Mouse (Mus musculus) macrophage (primary cell): ENCODE data around the gene Pde4a. TPM values are rescaled to one million over a fixed set of nuclear protein-coding genes. Genes with fewer than 3 reads are reported as not detected.

Source experiments
- H3K27ac ChIP-seq: fragments of 350-480 bp; formaldehyde crosslinking; 2 replicates; pipeline ENCODE4 v1.9.0; 2021
- H3K36me3 ChIP-seq: fragments of 350-480 bp; formaldehyde crosslinking; 2 replicates; pipeline ENCODE4 v1.9.0; 2021; ENCODE audit errors: inconsistent target
- H3K4me3 ChIP-seq: fragments of 350-480 bp; formaldehyde crosslinking; 2 replicates; pipeline ENCODE4 v1.9.0; 2021; ENCODE audit errors: inconsistent target
- H3K79me2 ChIP-seq: fragments of 350-480 bp; formaldehyde crosslinking; 2 replicates; pipeline ENCODE4 v1.9.0; 2021; ENCODE audit errors: inconsistent target
- WGBS: methylation state at CpG from one replicate; pipeline ENCODE4 v1.1.7; 2026; ENCODE audit warnings: inconsistent platforms; ENCODE audit not compliant: missing documents; 5-methylcytosine and 5-hydroxymethylcytosine counted together
- polyA plus RNA-seq: library from polyadenylated mRNA; stranded (reverse); fragments of 250-400 nt; gene quantifications from 3 replicates; pipeline ENCODE4 v1.2.4, GENCODE M21; 2018; ENCODE audit warnings: inconsistent platforms

The Pde4a gene
- polyA plus RNA-seq, 1 experiment from 2014 or later: 7.1 TPM

GRCm38 (mm10) chr9:21163086-21164050, 2.1 kb upstream of the Pde4a start:
- Histone ChIP-seq H3K27ac (no peak overlapping the region), H3K36me3 (no peaks in the 10 kb centered on the region), H3K4me3 (no peak overlapping the region), H3K79me2 (no peaks in the 10 kb centered on the region)
- WGBS: 54% methylated on average over 9 of the region's 11 CpGs

GRCm38 (mm10) chr9:21164072-21164471, 1.4 kb upstream of the Pde4a start:
- WGBS: 4% methylated on average over 26 of the region's 26 CpGs
- Histone ChIP-seq H3K36me3 (no peaks in the 10 kb centered on the region), H3K79me2 (no peaks in the 10 kb centered on the region), H3K4me3 (no peak overlapping the region), H3K27ac (no peak overlapping the region)

GRCm38 (mm10) chr9:21165952-21166451, 488 bp downstream of the Pde4a start:
- Histone ChIP-seq H3K27ac (no peak overlapping the region), H3K4me3 (no peak overlapping the region), H3K79me2 (no peaks in the 10 kb centered on the region), H3K36me3 (no peaks in the 10 kb centered on the region)
- WGBS: 3% methylated on average over 47 of the region's 47 CpGs

- Histone ChIP-seq H3K4me3 (no peak overlapping the region), H3K27ac (0 out of 2 replicates have a peak overlapping the region, but pooled peaks have one; percentile 98), H3K36me3 (no peaks in the 10 kb centered on the region), H3K79me2 (no peaks in the 10 kb centered on the region)
- WGBS: 72% methylated on average over 3 of the region's 3 CpGs
Observed at GRCm38 (mm10) chr9:21166516-21166915, 1.0 kb downstream of the Pde4a start.

- no peaks in the 10 kb centered on the region for H3K36me3 ChIP-seq
- 44% methylated on average over 10 of the region's 10 CpGs for WGBS
Observed at GRCm38 (mm10) chr9:21167140-21168097, 1.9 kb downstream of the Pde4a start.

GRCm38 (mm10) chr9:21168161-21169123, 2.9 kb downstream of the Pde4a start:
- H3K4me3 ChIP-seq: peak overlapping the region; percentile 51
- peak overlapping the region; percentile 98 for H3K27ac ChIP-seq

More at GRCm38 (mm10) chr9:21167140-21168097, 1.9 kb downstream of the Pde4a start:
- Histone ChIP-seq H3K27ac (peak overlapping the region; percentile 98), H3K79me2 (no peaks in the 10 kb centered on the region), H3K4me3 (peak overlapping the region; percentile 51)

GRCm38 (mm10) chr9:21169157-21169556, 3.6 kb downstream of the Pde4a start:
- Histone ChIP-seq H3K27ac (peak overlapping the region; percentile 98), H3K79me2 (no peaks in the 10 kb centered on the region), H3K4me3 (no peak overlapping the region), H3K36me3 (no peaks in the 10 kb centered on the region)
- WGBS: 75% methylated on average over 1 of the region's 1 CpGs

More at GRCm38 (mm10) chr9:21168161-21169123, 2.9 kb downstream of the Pde4a start:
- under 1% methylated on average over 30 of the region's 30 CpGs for WGBS
- H3K36me3 ChIP-seq: no peaks in the 10 kb centered on the region
- H3K79me2 ChIP-seq: no peaks in the 10 kb centered on the region

GRCm38 (mm10) chr9:21172364-21172763, 6.8 kb downstream of the Pde4a start:
- H3K79me2 ChIP-seq: no peaks in the 10 kb centered on the region
- H3K36me3 ChIP-seq: no peaks in the 10 kb centered on the region
- 78% methylated on average over 6 of the region's 6 CpGs for WGBS
- H3K27ac ChIP-seq: no peak overlapping the region
- H3K4me3 ChIP-seq: no peak overlapping the region

GRCm38 (mm10) chr9:21180402-21180801, 14.9 kb downstream of the Pde4a start:
- 94% methylated on average over 4 of the region's 4 CpGs for WGBS
- Histone ChIP-seq H3K4me3 (no peak overlapping the region), H3K79me2 (peaks cover 14% of the 10 kb centered on the region; the same call in 1 of the 2 replicates), H3K36me3 (no peaks in the 10 kb centered on the region), H3K27ac (no peak overlapping the region)

- Histone ChIP-seq H3K79me2 (peaks cover 14% of the 10 kb centered on the region; the same call in 1 of the 2 replicates), H3K27ac (no peak overlapping the region), H3K4me3 (no peak overlapping the region), H3K36me3 (no peaks in the 10 kb centered on the region)
- WGBS: 73% methylated on average over 1 of the region's 1 CpGs
Observed at GRCm38 (mm10) chr9:21180841-21181240, 15.3 kb downstream of the Pde4a start.

- peaks cover 14% of the 10 kb centered on the region; the same call in 1 of the 2 replicates for H3K79me2 ChIP-seq
- peak overlapping the region; percentile 44 for H3K27ac ChIP-seq
- H3K36me3 ChIP-seq: no peaks in the 10 kb centered on the region
- peak overlapping the region; percentile 60 for H3K4me3 ChIP-seq
- WGBS: under 1% methylated on average over 48 of the region's 48 CpGs
Observed at GRCm38 (mm10) chr9:21181421-21182220, 16.1 kb downstream of the Pde4a start.

- peak overlapping the region; percentile 24; the same call in 1 of the 2 replicates for H3K27ac ChIP-seq
- peak overlapping the region; percentile 3; the same call in 1 of the 2 replicates for H3K4me3 ChIP-seq
- H3K36me3 ChIP-seq: no peaks in the 10 kb centered on the region
- WGBS: 29% methylated on average over 6 of the region's 6 CpGs
- H3K79me2 ChIP-seq: peaks cover 14% of the 10 kb centered on the region; the same call in 1 of the 2 replicates
Observed at GRCm38 (mm10) chr9:21183421-21183820, 17.9 kb downstream of the Pde4a start.
